In genomic region chr15:102350138-102350941, GRCm38 (mm10) we compare ENCODE assay signal across 8 mouse cellular contexts. TPM values are rescaled to one million over a fixed set of nuclear protein-coding genes. Genes with fewer than 3 reads are reported as not detected.
A peak's percentile ranks its signal among the peaks of the same experiment; 100 is the strongest.
DNase-seq lines count a peak whose midpoint lies in the region; ATAC-seq lines count a peak whose summit lies in the region.

Gene Aaas (minus strand): TSS chr15:102350771.

- no peaks in the 10 kb centered on the region for H3K9me3 ChIP-seq in hindbrain, embryonic 14.5 days (ENCODE audit: control insufficient read depth, low read length)

- peak within 1 kb of the TSS; percentile 76 for H3K9ac ChIP-seq in hindbrain, embryonic 14.5 days

- H3K4me3 ChIP-seq in hindbrain, embryonic 14.5 days (replicated peaks; ENCODE audit: low read length), result peak within 1 kb of the TSS; percentile 69

- peak within 1 kb of the TSS; percentile 55 for H3K27ac ChIP-seq in hindbrain, embryonic 14.5 days

- peak; percentile 90 for ATAC-seq in hindbrain, embryonic 14.5 days (ENCODE audit: low FRiP score)

- WGBS in hindbrain, embryonic 14.5 days, result under 1% methylated on average over 56 of the region's 56 CpGs

- H3K27me3 ChIP-seq in hindbrain, embryonic 14.5 days (ENCODE audit: control insufficient read depth, insufficient read depth, low read length), result no peaks in the 10 kb centered on the region

- peak within 1 kb of the TSS; percentile 71 for H3K4me2 ChIP-seq in hindbrain, embryonic 14.5 days (replicated peaks)

- H3K4me1 ChIP-seq in hindbrain, embryonic 14.5 days (replicated peaks; ENCODE audit: control insufficient read depth, insufficient read depth, low read length), result peaks cover 9% of the 10 kb centered on the region

- peak; percentile 99 for DNase-seq in R1 (ENCODE audit: low read depth, low spot score)
- peak; percentile 97 to 98 for DNase-seq in cerebellum, postnatal 25 days
- peak; percentile 92 for DNase-seq in frontal cortex, postnatal 25 days (ENCODE audit: low spot score in 2 of 2)
- peak; percentile 98 for DNase-seq in hindbrain, embryonic 14.5 days (ENCODE audit: low spot score)
- peak; percentile 91 to 92 for DNase-seq in layer of hippocampus, postnatal 36 days
- peak; percentile 97 for DNase-seq in lung, postnatal 36 days
- DNase-seq in retina, postnatal 1 day, result peak; percentile 98
- DNase-seq in urinary bladder, adult 18-20 months (ENCODE audit: low spot score in 2 of 2), result peak; percentile 91 to 93

- peaks cover 11% of the 10 kb centered on the region; the same call in 1 of the 2 replicates for H3K36me3 ChIP-seq in hindbrain, embryonic 14.5 days (replicated peaks; ENCODE audit: control insufficient read depth, insufficient read depth)

RNA-seq across cellular contexts. Expression of gene Aaas, which starts in this region (rescaled TPM):
- 30.7 and 33.8 TPM in 2 replicates for polyA plus RNA-seq in hindbrain, embryonic 14.5 days (2014; fragmentation: Nextera tagmentation; extraction: Ambion mirVana)
- total RNA-seq in layer of hippocampus, postnatal 36 days (2021), result 10 to 100 TPM; 21.4 to 24.2 TPM

Comparison
In these comparisons a context has a peak if more than half of its experiments do, and no peak if none do; other contexts are left out.
1. Peak in every context shown above with its lines: DNase-seq, ATAC-seq, H3K4me3 ChIP-seq and H3K27ac ChIP-seq.